Mouse (Mus musculus): ENCODE measurements around the gene Dpm1. TPM values are rescaled to one million over a fixed set of nuclear protein-coding genes. Genes with fewer than 3 reads are reported as not detected.

Gene Dpm1
- total RNA-seq, 2 experiments from 2014 or later, result 61.7 to 63.9 TPM

GRCm38 (mm10) chr2:168168892-168169799 is 61.2 kb downstream of the Dpm1 start:
- DNase-seq (ENCODE audit: low spot score in 2 of 2), result no peak

GRCm38 (mm10) chr2:168167781-168168180 is 62.6 kb downstream of the Dpm1 start:
- DNase-seq (ENCODE audit: low spot score in 2 of 2), result no peak

- peak in 1 of 2 experiments; percentile 30 for DNase-seq (ENCODE audit: low spot score in 2 of 2)
Measured at GRCm38 (mm10) chr2:168166750-168167460, 63.5 kb downstream of the Dpm1 start.

- DNase-seq (ENCODE audit: low spot score in 2 of 2), result no peak
Measured at GRCm38 (mm10) chr2:168161978-168162377, 68.4 kb downstream of the Dpm1 start.

DNA sequence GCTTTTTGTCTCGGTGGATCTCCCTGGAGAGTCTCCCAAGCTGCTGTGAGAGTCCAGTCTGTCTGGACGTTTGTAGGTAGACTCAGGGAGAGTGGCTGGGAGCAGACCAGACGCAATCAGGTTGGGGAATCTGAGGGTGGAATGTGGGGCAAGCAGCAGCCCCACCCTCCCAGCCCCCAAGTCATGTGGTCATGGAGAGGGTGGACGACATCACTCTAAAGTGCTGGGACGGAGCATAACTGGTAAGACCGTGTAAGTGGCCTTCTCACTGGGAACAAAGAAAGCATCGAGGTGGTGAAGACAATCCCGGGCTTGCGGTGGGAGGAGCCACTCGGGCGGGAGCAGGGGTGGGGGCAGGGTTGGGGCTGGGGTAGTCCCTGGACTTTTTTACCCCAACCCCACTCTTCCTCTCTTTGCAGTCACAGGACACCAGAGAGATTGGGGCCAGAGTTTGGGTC is 68.8 kb downstream of the Dpm1 start:
- no peak for DNase-seq (ENCODE audit: low spot score in 2 of 2)

DNA sequence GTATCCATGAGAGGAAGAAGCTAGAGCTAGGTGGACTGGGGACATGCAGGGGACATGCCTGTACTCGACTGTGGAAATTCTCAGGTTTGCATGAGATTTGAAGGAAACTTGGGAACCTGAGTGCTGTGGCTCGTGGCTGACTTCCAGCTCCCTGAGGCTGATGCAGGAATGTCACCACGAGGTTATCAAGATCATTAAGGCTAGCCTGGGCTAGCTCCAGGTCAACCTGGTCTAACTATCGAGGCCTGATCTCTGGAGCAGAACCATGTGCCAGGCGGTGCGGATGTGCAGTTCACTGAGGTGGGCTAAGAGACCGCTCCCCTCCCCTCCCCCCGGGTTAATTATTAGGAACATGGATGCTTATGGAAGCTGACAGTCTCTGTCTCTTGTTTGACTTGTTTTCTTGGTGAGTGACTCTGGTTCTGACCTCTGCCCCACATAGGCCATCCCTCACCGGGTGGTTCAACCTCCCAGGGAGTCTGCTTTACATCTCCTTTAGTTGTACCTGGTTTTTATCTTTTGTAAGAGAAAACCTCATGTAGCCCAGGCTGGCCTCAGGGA is 69.9 kb downstream of the Dpm1 start:
- no peak for DNase-seq (ENCODE audit: low spot score in 2 of 2)

Small RNAs within 50 kb of the gene (microRNA-seq; reads per million reads assigned to microRNA genes)
- not detected for gene Gm24561

Other genes with a start within 250 kb of the Dpm1 start
- gene Ripor3, start 220.0 kb downstream of the Dpm1 start, total RNA-seq (2021), result 1 to 10 TPM; 5.7 to 7.9 TPM
- 1 to 10 TPM; 1.7 TPM for gene Pard6b, start 149.6 kb downstream of the Dpm1 start, total RNA-seq (2021)
- 10 to 100 TPM; 48.9 to 49.4 TPM for gene Adnp, start 23.5 kb downstream of the Dpm1 start, total RNA-seq (2021)
- gene Gm20716, start 227 bp downstream of the Dpm1 start, total RNA-seq (2021), result 10 to 100 TPM; 23.3 to 26.0 TPM
- gene Mocs3, start within 50 bp of the Dpm1 start, total RNA-seq (2021), result 1 to 10 TPM; 5.4 to 6.1 TPM
- under 1 TPM; 0.10 to 0.20 TPM for gene Kcng1, start 51.1 kb upstream of the Dpm1 start, total RNA-seq (2021)

All from gastrocnemius, postnatal 4 days (tissue).